Mouse (Mus musculus): ENCODE measurements around the gene Ivd. TPM values are rescaled to one million over a fixed set of nuclear protein-coding genes. Genes with fewer than 3 reads are reported as not detected.

Gene Ivd
- polyA plus RNA-seq, 1 experiment from 2014 or later = 43.0 TPM

GRCm38 (mm10) chr2:118901175-118902031, 39.6 kb downstream of the Ivd start:
- Histone ChIP-seq H3K36me3 (replicated peaks) (no peaks in the 10 kb centered on the region), H3K27ac (peak overlapping the region; percentile 87), H3K4me2 (peak overlapping the region; percentile 96), H3K9ac (peak overlapping the region; percentile 85), H3K9me3 (no peaks in the 10 kb centered on the region), H3K27me3 (replicated peaks) (peaks cover 34% of the 10 kb centered on the region), H3K4me3 (peak overlapping the region; percentile 94), H3K4me1 (peaks cover 60% of the 10 kb centered on the region)
- ATAC-seq (replicated peaks) = peak; percentile 93
- under 1% methylated on average over 91 of the region's 120 CpGs for WGBS

GRCm38 (mm10) chr2:118902051-118903025, 40.6 kb downstream of the Ivd start:
- Histone ChIP-seq H3K9ac (peak overlapping the region; percentile 85), H3K27me3 (replicated peaks) (peaks cover 26% of the 10 kb centered on the region), H3K4me1 (peaks cover 51% of the 10 kb centered on the region), H3K9me3 (no peaks in the 10 kb centered on the region), H3K4me3 (peak overlapping the region; percentile 94), H3K36me3 (replicated peaks) (no peaks in the 10 kb centered on the region), H3K27ac (peak overlapping the region; percentile 87), H3K4me2 (peak overlapping the region; percentile 96)
- ATAC-seq (replicated peaks) = peak; percentile 10
- under 1% methylated on average over 75 of the region's 106 CpGs for WGBS

GRCm38 (mm10) chr2:118903333-118903741, 41.6 kb downstream of the Ivd start:
- Histone ChIP-seq H3K36me3 (replicated peaks) (no peaks in the 10 kb centered on the region), H3K4me3 (peak overlapping the region; percentile 94), H3K4me1 (peaks cover 42% of the 10 kb centered on the region), H3K4me2 (peak overlapping the region; percentile 96), H3K9me3 (no peaks in the 10 kb centered on the region), H3K9ac (peak overlapping the region; percentile 85), H3K27me3 (replicated peaks) (peaks cover 16% of the 10 kb centered on the region), H3K27ac (no peak overlapping the region)
- no peak for ATAC-seq (replicated peaks)
- WGBS = 7% methylated on average over 10 of the region's 10 CpGs

- H3K4me3 ChIP-seq = no peak overlapping the region
- peaks cover 34% of the 10 kb centered on the region for H3K4me1 ChIP-seq
- H3K4me2 ChIP-seq = no peak overlapping the region
- no peaks in the 10 kb centered on the region for H3K27me3 ChIP-seq (replicated peaks)
- no peak overlapping the region for H3K9ac ChIP-seq
- H3K9me3 ChIP-seq = no peaks in the 10 kb centered on the region
- WGBS = 86% methylated on average over 7 of the region's 7 CpGs
- H3K27ac ChIP-seq = no peak overlapping the region
- no peaks in the 10 kb centered on the region for H3K36me3 ChIP-seq (replicated peaks)
- ATAC-seq (replicated peaks) = no peak
Measured at GRCm38 (mm10) chr2:118905433-118906117, 43.8 kb downstream of the Ivd start.

- Histone ChIP-seq H3K4me1 (peaks cover 30% of the 10 kb centered on the region), H3K4me3 (no peak overlapping the region), H3K9me3 (no peaks in the 10 kb centered on the region), H3K27ac (no peak overlapping the region), H3K9ac (no peak overlapping the region), H3K27me3 (replicated peaks) (no peaks in the 10 kb centered on the region), H3K4me2 (no peak overlapping the region), H3K36me3 (replicated peaks) (no peaks in the 10 kb centered on the region)
- no peak for ATAC-seq (replicated peaks)
- 79% methylated on average over 5 of the region's 5 CpGs for WGBS
Measured at GRCm38 (mm10) chr2:118906118-118906492, 44.4 kb downstream of the Ivd start.

- Histone ChIP-seq H3K4me2 (no peak overlapping the region), H3K27ac (no peak overlapping the region), H3K4me3 (no peak overlapping the region), H3K9ac (no peak overlapping the region), H3K9me3 (no peaks in the 10 kb centered on the region), H3K36me3 (replicated peaks) (no peaks in the 10 kb centered on the region), H3K4me1 (peaks cover 34% of the 10 kb centered on the region), H3K27me3 (replicated peaks) (no peaks in the 10 kb centered on the region)
- WGBS = 94% methylated on average over 3 of the region's 3 CpGs
- ATAC-seq (replicated peaks) = no peak
Measured at GRCm38 (mm10) chr2:118907781-118908180, 46.0 kb downstream of the Ivd start.

GRCm38 (mm10) chr2:118909151-118909550, 47.4 kb downstream of the Ivd start:
- H3K27me3 ChIP-seq (replicated peaks) = no peaks in the 10 kb centered on the region
- H3K36me3 ChIP-seq (replicated peaks) = no peaks in the 10 kb centered on the region
- no peak overlapping the region for H3K27ac ChIP-seq
- ATAC-seq (replicated peaks) = no peak
- WGBS = 51% methylated on average over 1 of the region's 1 CpGs
- H3K9ac ChIP-seq = no peak overlapping the region
- no peak overlapping the region for H3K4me2 ChIP-seq
- H3K4me1 ChIP-seq = peaks cover 34% of the 10 kb centered on the region
- no peak overlapping the region for H3K4me3 ChIP-seq
- H3K9me3 ChIP-seq = no peaks in the 10 kb centered on the region

GRCm38 (mm10) chr2:118910605-118911278, 49.0 kb downstream of the Ivd start:
- 71% methylated on average over 7 of the region's 7 CpGs for WGBS
- no peak for ATAC-seq (replicated peaks)
- Histone ChIP-seq H3K4me2 (no peak overlapping the region), H3K4me1 (peaks cover 32% of the 10 kb centered on the region), H3K4me3 (no peak overlapping the region), H3K36me3 (replicated peaks) (no peaks in the 10 kb centered on the region), H3K27me3 (replicated peaks) (no peaks in the 10 kb centered on the region), H3K9me3 (no peaks in the 10 kb centered on the region), H3K27ac (no peak overlapping the region), H3K9ac (no peak overlapping the region)

GRCm38 (mm10) chr2:118912706-118913105, 51.0 kb downstream of the Ivd start:
- Histone ChIP-seq H3K27me3 (replicated peaks) (no peaks in the 10 kb centered on the region), H3K9me3 (no peaks in the 10 kb centered on the region), H3K9ac (no peak overlapping the region), H3K4me2 (no peak overlapping the region), H3K4me3 (no peak overlapping the region), H3K4me1 (peaks cover 27% of the 10 kb centered on the region), H3K27ac (no peak overlapping the region), H3K36me3 (replicated peaks) (peaks cover 6% of the 10 kb centered on the region; the same call in 1 of the 2 replicates)
- WGBS = 71% methylated on average over 8 of the region's 8 CpGs
- ATAC-seq (replicated peaks) = no peak

GRCm38 (mm10) chr2:118913551-118914276, 52.0 kb downstream of the Ivd start:
- Histone ChIP-seq H3K4me3 (no peak overlapping the region), H3K9me3 (no peaks in the 10 kb centered on the region), H3K4me1 (peaks cover 27% of the 10 kb centered on the region), H3K27me3 (replicated peaks) (no peaks in the 10 kb centered on the region), H3K4me2 (no peak overlapping the region), H3K36me3 (replicated peaks) (peaks cover 6% of the 10 kb centered on the region; the same call in 1 of the 2 replicates), H3K27ac (no peak overlapping the region), H3K9ac (no peak overlapping the region)
- ATAC-seq (replicated peaks) = no peak; the same call in 1 of the 2 replicates
- 48% methylated on average over 11 of the region's 11 CpGs for WGBS

GRCm38 (mm10) chr2:118914685-118915084, 52.9 kb downstream of the Ivd start:
- Histone ChIP-seq H3K4me2 (no peak overlapping the region), H3K4me1 (peaks cover 27% of the 10 kb centered on the region), H3K27me3 (replicated peaks) (no peaks in the 10 kb centered on the region), H3K27ac (no peak overlapping the region), H3K36me3 (replicated peaks) (peaks cover 11% of the 10 kb centered on the region; the same call in 1 of the 2 replicates), H3K4me3 (no peak overlapping the region), H3K9me3 (no peaks in the 10 kb centered on the region), H3K9ac (no peak overlapping the region)
- 25% methylated on average over 8 of the region's 8 CpGs for WGBS
- ATAC-seq (replicated peaks) = no peak

Data from midbrain, embryonic 15.5 days (tissue).